Mouse (Mus musculus) ES-E14 (cell line): Measurements from ENCODE around the gene Nme7.

Source experiments
- MAFK ChIP-seq: IDR thresholded peaks from 2 replicates; pipeline ENCODE4 v1.6.1; 2014; ENCODE audit warnings: mild to moderate bottlenecking, low read depth, low read length, inconsistent platforms; ENCODE audit not compliant: insufficient read depth
- ZC3H11A ChIP-seq: IDR thresholded peaks from 2 replicates; pipeline ENCODE4 v1.6.1; 2012; ENCODE audit warnings: low read depth, mild to moderate bottlenecking, inconsistent platforms, low read length, borderline replicate concordance

DNA sequence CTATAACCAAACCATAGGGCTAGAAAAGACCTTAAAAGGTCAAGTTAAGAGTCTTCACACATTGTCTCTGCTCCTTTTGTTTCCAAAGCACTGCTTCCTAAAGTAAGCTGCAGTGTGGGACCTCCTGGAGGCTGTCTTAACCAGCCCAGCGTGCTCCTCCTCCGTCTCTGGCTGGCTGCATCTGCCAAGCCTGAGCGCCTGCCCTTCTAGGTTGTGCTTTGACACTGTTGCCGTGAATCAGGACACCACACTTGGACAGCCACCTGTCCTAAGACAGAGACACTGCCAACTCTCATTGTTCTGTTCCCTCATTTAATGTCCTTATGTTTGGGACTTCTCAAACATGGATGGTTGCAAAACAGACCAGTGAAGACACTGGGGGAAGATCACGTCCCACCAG, 102.6 kb downstream of the Nme7 start:
- no peak for TF ChIP-seq ZC3H11A
- no peak for TF ChIP-seq MAFK
